Mouse (Mus musculus) heart, embryonic 10.5 days (tissue): ENCODE measurements around the gene Clstn2. TPM values are rescaled to one million over a fixed set of nuclear protein-coding genes. Genes with fewer than 3 reads are reported as not detected.

Experiments
- DNase-seq: peaks from one replicate; pipeline ENCODE4 v3.0.0-alpha.2; 2017; ENCODE audit warnings: low spot score
- H3K27ac ChIP-seq: fragments of 300-500 bp; sonication (generic); 2 replicates; pipeline ENCODE4 v1.5.1; 2016; ENCODE audit warnings: mild to moderate bottlenecking
- H3K27me3 ChIP-seq: fragments of 300-500 bp; sonication (generic); 2 replicates; pipeline ENCODE4 v1.6.1; 2016; ENCODE audit warnings: mild to moderate bottlenecking; ENCODE audit not compliant: poor library complexity, insufficient read depth, severe bottlenecking
- H3K36me3 ChIP-seq: fragments of 300-500 bp; sonication (generic); 2 replicates; pipeline ENCODE4 v1.6.1; 2016; ENCODE audit warnings: mild to moderate bottlenecking, moderate library complexity
- H3K4me1 ChIP-seq: fragments of 300-500 bp; sonication (generic); 2 replicates; pipeline ENCODE4 v1.6.1; 2016; ENCODE audit warnings: mild to moderate bottlenecking
- H3K4me3 ChIP-seq: fragments of 300-500 bp; sonication (generic); 2 replicates; pipeline ENCODE4 v1.5.1; 2016; ENCODE audit warnings: mild to moderate bottlenecking, moderate library complexity
- H3K9me3 ChIP-seq: fragments of 300-500 bp; sonication (generic); 2 replicates; pipeline ENCODE4 v1.6.1; 2016; ENCODE audit warnings: mild to moderate bottlenecking, moderate library complexity
- WGBS: fragments of 180-500 bp; shearing (Covaris S2); methylation state at CpG from one replicate; pipeline ENCODE4 v1.1.7; 2016; 5-methylcytosine and 5-hydroxymethylcytosine counted together
- polyA plus RNA-seq: library from polyadenylated mRNA; unstranded; fragments of >200 nt; fragmentation: Nextera tagmentation; extraction: Ambion mirVana; gene quantifications from 2 replicates; pipeline ENCODE4 v1.2.1, GENCODE M21; 2016

Gene Clstn2
- polyA plus RNA-seq, 1 experiment from 2014 or later, result 1.6 TPM

DNA sequence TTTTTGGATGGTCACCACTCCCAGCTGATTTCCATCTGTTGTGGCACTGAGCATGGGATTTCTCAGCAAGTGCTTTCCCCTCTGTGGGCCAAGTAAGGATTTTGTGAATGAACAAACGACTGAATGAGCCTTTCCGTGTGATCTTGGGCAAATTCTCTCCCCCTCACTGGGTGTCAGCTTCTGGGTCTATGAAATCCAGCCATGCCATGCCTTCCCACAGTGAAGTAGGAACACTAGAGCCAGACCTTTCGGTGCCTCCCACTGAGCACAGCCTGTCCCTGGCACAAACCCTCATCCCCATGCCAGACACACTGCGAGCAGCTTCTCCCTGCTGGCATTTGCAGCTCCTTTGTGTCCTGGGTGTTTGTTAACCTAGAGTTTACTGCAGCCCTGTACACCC, 347.3 kb downstream of the Clstn2 start:
- Histone ChIP-seq H3K4me1 (no peaks in the 10 kb centered on the region; the same call in 1 of the 2 replicates), H3K27ac (no peak overlapping the region), H3K9me3 (no peaks in the 10 kb centered on the region), H3K36me3 (no peaks in the 10 kb centered on the region), H3K27me3 (no peaks in the 10 kb centered on the region), H3K4me3 (no peak overlapping the region)
- WGBS, result 83% methylated on average over 4 of the region's 4 CpGs
- no peak for DNase-seq

DNA sequence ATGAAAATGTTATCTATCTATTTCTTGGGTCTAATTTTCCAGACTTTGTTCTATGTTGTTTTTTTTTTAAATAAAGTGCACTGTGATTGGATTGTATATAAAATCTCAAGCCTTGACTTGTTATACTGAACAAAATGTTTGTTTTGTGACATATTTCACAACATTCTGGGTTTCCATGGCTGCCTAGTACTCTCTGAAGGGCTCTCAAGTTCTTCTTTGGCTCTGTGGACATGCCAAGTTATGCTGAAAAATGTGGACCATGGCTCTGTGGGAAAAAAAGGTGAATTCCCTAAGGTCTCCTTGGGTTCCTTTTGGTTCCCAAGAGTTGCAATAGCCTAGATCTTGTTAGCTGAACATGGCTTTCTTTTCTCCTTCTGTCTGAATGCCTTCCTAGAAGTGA, 353.1 kb downstream of the Clstn2 start:
- no peak overlapping the region for H3K4me3 ChIP-seq
- no peak for DNase-seq
- no peaks in the 10 kb centered on the region for H3K9me3 ChIP-seq
- H3K27ac ChIP-seq, result no peak overlapping the region
- no peaks in the 10 kb centered on the region for H3K36me3 ChIP-seq
- peaks cover 8% of the 10 kb centered on the region; the same call in 1 of the 2 replicates for H3K27me3 ChIP-seq
- no peaks in the 10 kb centered on the region for H3K4me1 ChIP-seq

GRCm38 (mm10) chr9:97679106-97679505, 353.9 kb downstream of the Clstn2 start:
- peaks cover 8% of the 10 kb centered on the region; the same call in 1 of the 2 replicates for H3K27me3 ChIP-seq
- H3K36me3 ChIP-seq, result no peaks in the 10 kb centered on the region
- H3K27ac ChIP-seq, result no peak overlapping the region
- no peak for DNase-seq
- WGBS, result 78% methylated on average over 4 of the region's 4 CpGs
- H3K4me1 ChIP-seq, result no peaks in the 10 kb centered on the region
- H3K4me3 ChIP-seq, result no peak overlapping the region
- no peaks in the 10 kb centered on the region for H3K9me3 ChIP-seq

DNA sequence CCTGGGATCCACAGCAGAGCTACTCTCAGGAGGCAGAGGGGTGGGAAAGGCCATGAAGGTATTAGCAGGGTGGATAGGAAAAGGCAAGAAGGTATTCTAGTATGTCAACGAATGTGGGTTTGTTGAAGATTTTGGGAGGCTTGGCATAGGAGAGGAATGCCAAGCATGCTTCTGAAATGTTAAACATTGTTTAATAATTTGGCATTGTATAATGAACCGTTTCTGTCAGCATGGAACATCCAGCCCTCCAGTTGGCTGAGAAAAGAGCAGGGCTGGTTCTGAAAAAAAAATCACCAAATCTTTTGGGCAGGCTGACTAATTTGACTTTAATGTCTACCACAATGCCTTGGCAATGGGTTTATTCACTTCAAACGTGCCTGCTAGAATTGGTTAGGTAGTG, 355.9 kb downstream of the Clstn2 start:
- H3K27ac ChIP-seq, result no peak overlapping the region

GRCm38 (mm10) chr9:97672681-97673080, 360.3 kb downstream of the Clstn2 start:
- Histone ChIP-seq H3K36me3 (no peaks in the 10 kb centered on the region), H3K27me3 (peaks cover 21% of the 10 kb centered on the region; the same call in 1 of the 2 replicates), H3K4me1 (0 out of 2 replicates have a peak, but pooled peaks cover 5% of the 10 kb centered on the region), H3K9me3 (no peaks in the 10 kb centered on the region), H3K4me3 (no peak overlapping the region), H3K27ac (no peak overlapping the region)
- DNase-seq, result no peak
- 64% methylated on average over 5 of the region's 5 CpGs for WGBS

More for the DNA sequence above, 355.9 kb downstream of the Clstn2 start:
- Histone ChIP-seq H3K4me3 (no peak overlapping the region), H3K4me1 (0 out of 2 replicates have a peak, but pooled peaks cover 3% of the 10 kb centered on the region), H3K9me3 (no peaks in the 10 kb centered on the region), H3K36me3 (no peaks in the 10 kb centered on the region), H3K27me3 (peaks cover 14% of the 10 kb centered on the region; the same call in 1 of the 2 replicates)
- WGBS, result 74% methylated on average over 3 of the region's 3 CpGs
- DNase-seq, result no peak

DNA sequence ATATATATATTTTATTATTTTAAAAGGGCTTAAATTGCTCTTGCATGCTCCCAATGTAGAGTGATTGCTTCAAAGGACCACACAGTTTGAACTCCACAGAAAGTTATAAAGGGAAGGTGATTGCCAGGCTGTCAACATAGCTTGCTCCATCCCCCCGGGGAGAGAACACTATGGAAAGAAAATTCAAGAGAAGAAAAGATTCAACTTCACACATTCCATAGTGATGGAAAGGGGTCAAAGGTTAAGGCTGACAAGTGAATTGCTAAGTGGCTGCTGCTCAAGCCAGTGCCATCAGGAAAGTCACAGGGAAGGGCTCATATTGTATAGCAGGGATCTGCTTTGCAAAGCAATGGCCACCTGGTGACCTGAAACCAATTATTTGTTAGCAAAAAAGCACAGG, 360.8 kb downstream of the Clstn2 start:
- DNase-seq, result no peak
- H3K4me1 ChIP-seq, result 0 out of 2 replicates have a peak, but pooled peaks cover 5% of the 10 kb centered on the region
- peaks cover 21% of the 10 kb centered on the region; the same call in 1 of the 2 replicates for H3K27me3 ChIP-seq
- WGBS, result 21% methylated on average over 1 of the region's 1 CpGs
- H3K36me3 ChIP-seq, result no peaks in the 10 kb centered on the region
- H3K4me3 ChIP-seq, result no peak overlapping the region
- no peaks in the 10 kb centered on the region for H3K9me3 ChIP-seq
- no peak overlapping the region for H3K27ac ChIP-seq

DNA sequence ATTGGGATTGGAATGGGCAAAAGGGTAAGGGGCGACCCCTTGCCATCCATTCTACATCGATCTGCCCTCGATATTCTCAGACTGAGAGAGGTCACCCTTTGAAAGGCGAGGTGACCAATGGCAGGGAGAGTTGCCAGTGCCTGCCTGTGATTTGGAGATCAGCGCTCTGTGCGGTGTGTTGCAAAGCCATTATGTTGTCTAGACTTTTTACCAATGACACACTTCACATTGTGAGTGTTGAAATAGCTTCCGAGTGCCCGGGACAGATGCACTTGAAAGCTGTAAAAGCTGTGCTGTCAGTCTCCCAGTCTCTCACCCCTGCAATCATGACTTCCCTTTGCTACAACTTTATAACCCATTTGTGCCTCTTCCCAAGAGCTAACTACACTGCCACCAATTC, 362.3 kb downstream of the Clstn2 start:
- H3K36me3 ChIP-seq, result no peaks in the 10 kb centered on the region
- WGBS, result 73% methylated on average over 8 of the region's 8 CpGs

GRCm38 (mm10) chr9:97660989-97661388, 372.0 kb downstream of the Clstn2 start:
- Histone ChIP-seq H3K4me3 (no peak overlapping the region), H3K9me3 (no peaks in the 10 kb centered on the region), H3K4me1 (peaks cover 9% of the 10 kb centered on the region), H3K36me3 (no peaks in the 10 kb centered on the region), H3K27me3 (no peaks in the 10 kb centered on the region; the same call in 1 of the 2 replicates), H3K27ac (no peak overlapping the region)
- no peak for DNase-seq
- 81% methylated on average over 4 of the region's 4 CpGs for WGBS

More for the DNA sequence above, 362.3 kb downstream of the Clstn2 start:
- H3K27me3 ChIP-seq, result peaks cover 20% of the 10 kb centered on the region; the same call in 1 of the 2 replicates
- no peak overlapping the region for H3K4me3 ChIP-seq
- H3K4me1 ChIP-seq, result 0 out of 2 replicates have a peak, but pooled peaks cover 5% of the 10 kb centered on the region
- no peak overlapping the region for H3K27ac ChIP-seq
- no peaks in the 10 kb centered on the region for H3K9me3 ChIP-seq
- DNase-seq, result no peak

DNA sequence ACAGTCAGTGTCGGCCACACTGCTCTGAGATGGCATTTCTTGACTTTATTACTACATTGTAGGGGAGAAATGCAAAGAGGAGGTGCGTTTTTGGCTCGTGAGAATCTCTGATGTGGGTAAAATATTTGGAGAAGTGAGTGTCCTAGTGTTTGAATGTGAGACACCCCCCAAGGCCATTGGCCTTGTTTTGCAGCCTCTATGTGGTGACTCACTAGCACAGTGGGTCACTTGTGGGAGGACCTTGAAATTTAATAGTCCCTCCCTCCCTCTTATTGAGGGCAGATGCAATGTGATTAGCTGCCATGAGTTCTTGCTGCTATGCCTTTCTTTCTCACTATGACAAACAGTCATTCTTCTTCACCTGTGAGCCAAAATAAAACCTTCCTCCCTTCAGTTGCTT, 374.2 kb downstream of the Clstn2 start:
- H3K4me1 ChIP-seq, result no peaks in the 10 kb centered on the region
- no peaks in the 10 kb centered on the region for H3K27me3 ChIP-seq
- H3K36me3 ChIP-seq, result no peaks in the 10 kb centered on the region
- WGBS, result 69% methylated on average over 3 of the region's 3 CpGs
- H3K27ac ChIP-seq, result no peak overlapping the region
- H3K9me3 ChIP-seq, result no peaks in the 10 kb centered on the region
- no peak overlapping the region for H3K4me3 ChIP-seq
- DNase-seq, result no peak

DNA sequence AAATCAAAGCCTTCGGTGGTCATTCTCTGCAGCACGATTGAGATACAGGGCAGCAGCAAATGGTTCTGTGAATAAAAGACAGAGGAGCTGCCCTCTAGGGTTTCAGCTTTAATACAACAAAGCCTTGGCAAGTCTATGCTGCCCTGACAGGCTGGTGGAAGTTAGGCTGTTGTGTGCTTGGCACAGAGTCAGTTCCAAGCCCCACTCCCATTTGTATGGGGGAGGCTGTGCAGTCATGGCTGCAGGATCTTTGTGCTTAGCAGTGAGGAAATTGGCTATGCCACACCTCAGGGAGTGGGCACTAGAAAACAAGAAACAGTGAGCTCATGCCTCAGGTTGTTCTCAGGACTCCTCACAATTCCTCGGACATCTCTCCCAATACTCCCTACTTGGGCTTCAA, 384.6 kb downstream of the Clstn2 start:
- no peak overlapping the region for H3K4me3 ChIP-seq
- DNase-seq, result no peak
- no peaks in the 10 kb centered on the region for H3K9me3 ChIP-seq
- no peak overlapping the region for H3K27ac ChIP-seq
- H3K4me1 ChIP-seq, result no peaks in the 10 kb centered on the region
- no peaks in the 10 kb centered on the region for H3K36me3 ChIP-seq
- H3K27me3 ChIP-seq, result no peaks in the 10 kb centered on the region
- WGBS, result 82% methylated on average over 3 of the region's 3 CpGs

- Histone ChIP-seq H3K36me3 (no peaks in the 10 kb centered on the region), H3K27me3 (no peaks in the 10 kb centered on the region), H3K27ac (no peak overlapping the region), H3K9me3 (no peaks in the 10 kb centered on the region), H3K4me1 (no peaks in the 10 kb centered on the region), H3K4me3 (no peak overlapping the region)
- DNase-seq, result no peak
- 77% methylated on average over 3 of the region's 3 CpGs for WGBS
Observed at GRCm38 (mm10) chr9:97645746-97646145, 387.2 kb downstream of the Clstn2 start.

DNA sequence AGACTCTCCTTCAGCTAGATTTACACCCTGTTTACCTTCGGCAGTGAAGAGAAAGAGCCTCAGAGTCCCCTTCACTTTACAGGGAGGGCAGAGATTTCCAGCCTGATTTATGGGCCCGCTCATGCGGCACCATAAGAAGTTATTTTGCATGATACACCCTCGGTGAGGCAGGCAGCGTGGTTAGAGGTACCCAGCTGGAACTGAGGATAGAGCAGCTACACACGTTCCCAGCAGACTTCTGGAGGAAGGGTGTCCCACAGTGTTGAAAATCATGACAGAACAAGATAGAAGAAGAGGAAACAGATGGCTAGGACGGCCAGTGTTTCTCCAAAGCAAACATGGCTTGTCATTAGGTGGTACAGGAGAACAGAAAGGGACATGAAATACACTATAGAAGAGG, 390.6 kb downstream of the Clstn2 start:
- 65% methylated on average over 7 of the region's 7 CpGs for WGBS
- Histone ChIP-seq H3K4me3 (no peak overlapping the region), H3K27ac (no peak overlapping the region), H3K27me3 (no peaks in the 10 kb centered on the region), H3K9me3 (no peaks in the 10 kb centered on the region), H3K36me3 (no peaks in the 10 kb centered on the region), H3K4me1 (no peaks in the 10 kb centered on the region)
- no peak for DNase-seq

GRCm38 (mm10) chr9:97639967-97640549, 392.9 kb downstream of the Clstn2 start:
- DNase-seq, result no peak
- H3K4me3 ChIP-seq, result no peak overlapping the region
- H3K27ac ChIP-seq, result no peak overlapping the region
- no peaks in the 10 kb centered on the region for H3K9me3 ChIP-seq
- H3K4me1 ChIP-seq, result no peaks in the 10 kb centered on the region
- no peaks in the 10 kb centered on the region for H3K27me3 ChIP-seq
- no peaks in the 10 kb centered on the region for H3K36me3 ChIP-seq
- 82% methylated on average over 6 of the region's 6 CpGs for WGBS
